Mouse (Mus musculus) megakaryocyte, embryonic 14.5 days (primary cell): ENCODE data around the gene Rnf185. TPM values are rescaled to one million over a fixed set of nuclear protein-coding genes. Genes with fewer than 3 reads are reported as not detected.
A peak's percentile ranks its signal among the peaks of the same experiment; 100 is the strongest.

Experiments
- H3K27me3 ChIP-seq: replicated peaks from 2 replicates; pipeline ENCODE3; 2012; ENCODE audit warnings: inconsistent platforms
- H3K36me3 ChIP-seq: replicated peaks from 2 replicates; pipeline ENCODE3; 2012; ENCODE audit warnings: low read length, inconsistent platforms, mixed read lengths
- H3K4me1 ChIP-seq: 2 replicates; pipeline ENCODE4 v1.6.1; 2012; ENCODE audit warnings: inconsistent platforms
- H3K4me3 ChIP-seq: replicated peaks from 2 replicates; pipeline ENCODE3; 2012; ENCODE audit warnings: moderate library complexity, mild to moderate bottlenecking, inconsistent platforms
- H3K9me3 ChIP-seq: 2 replicates; pipeline ENCODE4 v1.6.1; 2012; ENCODE audit warnings: inconsistent platforms
- FLI1 ChIP-seq: IDR thresholded peaks from 2 replicates; pipeline ENCODE4 v1.6.1; 2012; ENCODE audit warnings: low read length, inconsistent platforms, mixed read lengths
- GATA1 ChIP-seq: IDR thresholded peaks from 3 replicates; pipeline ENCODE4 v1.6.1; 2012; ENCODE audit warnings: mixed read lengths, low read length, inconsistent platforms, borderline replicate concordance
- polyA plus RNA-seq: library from polyadenylated mRNA; stranded (reverse); fragments of >175 nt; gene quantifications from 2 replicates; pipeline ENCODE4 v1.2.3, GENCODE M21; 2012; ENCODE audit warnings: low replicate concordance; ENCODE audit not compliant: insufficient read depth

Rnf185 gene
- polyA plus RNA-seq, 1 experiment: 1.8 TPM

DNA sequence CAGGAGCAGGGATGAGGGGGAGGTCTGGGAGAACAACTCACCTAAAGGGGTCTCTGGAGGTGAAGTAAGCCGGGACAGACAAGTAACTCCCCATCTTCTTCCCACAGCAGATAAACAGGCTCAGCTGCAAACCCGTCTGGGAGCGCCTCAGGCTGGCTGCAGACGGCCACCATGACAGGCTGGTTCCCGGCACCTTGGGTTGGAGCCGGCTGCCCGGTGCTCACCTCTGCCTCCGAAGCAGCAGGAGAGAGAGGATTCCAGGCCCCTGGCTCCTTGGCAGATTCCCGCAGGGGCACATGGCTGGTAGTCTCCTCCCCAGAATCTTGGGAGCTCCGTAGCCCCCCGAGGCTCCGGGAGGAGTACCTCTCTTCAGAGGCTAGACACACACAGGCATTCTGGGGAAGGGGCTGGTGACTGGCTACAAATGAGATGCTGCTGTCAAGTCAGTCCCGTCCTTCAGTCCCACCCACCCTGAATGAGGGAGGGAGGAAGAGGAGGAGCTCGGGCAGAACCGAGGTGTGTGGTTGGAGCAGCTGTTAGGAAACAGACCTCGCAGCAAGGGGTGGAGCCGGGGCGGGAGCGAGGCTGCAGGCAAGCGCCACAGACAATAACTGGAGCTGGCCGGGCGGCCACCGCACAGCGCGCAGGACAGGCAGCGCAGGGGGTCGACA lies 81.1 kb downstream of the Rnf185 start:
- peaks cover 42% of the 10 kb centered on the region for H3K36me3 ChIP-seq
- H3K9me3 ChIP-seq: no peaks in the 10 kb centered on the region
- H3K4me3 ChIP-seq: peak overlapping the region; percentile 92
- no peaks in the 10 kb centered on the region for H3K27me3 ChIP-seq
- H3K4me1 ChIP-seq: peaks cover 65% of the 10 kb centered on the region
- TF ChIP-seq FLI1 (no peak), GATA1 (no peak)

GRCm38 (mm10) chr11:3370162-3370561 lies 82.0 kb downstream of the Rnf185 start:
- no peak overlapping the region for H3K4me3 ChIP-seq
- H3K36me3 ChIP-seq: peaks cover 48% of the 10 kb centered on the region
- no peaks in the 10 kb centered on the region for H3K27me3 ChIP-seq
- H3K4me1 ChIP-seq: peaks cover 58% of the 10 kb centered on the region
- H3K9me3 ChIP-seq: no peaks in the 10 kb centered on the region
- no peak for TF ChIP-seq GATA1
- no peak for TF ChIP-seq FLI1

- no peaks in the 10 kb centered on the region for H3K27me3 ChIP-seq
- peaks cover 51% of the 10 kb centered on the region for H3K4me1 ChIP-seq
- TF ChIP-seq GATA1 (no peak), FLI1 (no peak)
- no peaks in the 10 kb centered on the region for H3K9me3 ChIP-seq
- H3K4me3 ChIP-seq: no peak overlapping the region
- peaks cover 48% of the 10 kb centered on the region for H3K36me3 ChIP-seq
These were observed 82.7 kb downstream of the Rnf185 start for GRCm38 (mm10) chr11:3369449-3369848.

- Histone ChIP-seq H3K36me3 (peaks cover 45% of the 10 kb centered on the region), H3K9me3 (no peaks in the 10 kb centered on the region), H3K27me3 (no peaks in the 10 kb centered on the region), H3K4me1 (peaks cover 46% of the 10 kb centered on the region), H3K4me3 (no peak overlapping the region)
- no peak for TF ChIP-seq FLI1
- no peak for TF ChIP-seq GATA1
These were observed 83.2 kb downstream of the Rnf185 start for GRCm38 (mm10) chr11:3368983-3369382.

DNA sequence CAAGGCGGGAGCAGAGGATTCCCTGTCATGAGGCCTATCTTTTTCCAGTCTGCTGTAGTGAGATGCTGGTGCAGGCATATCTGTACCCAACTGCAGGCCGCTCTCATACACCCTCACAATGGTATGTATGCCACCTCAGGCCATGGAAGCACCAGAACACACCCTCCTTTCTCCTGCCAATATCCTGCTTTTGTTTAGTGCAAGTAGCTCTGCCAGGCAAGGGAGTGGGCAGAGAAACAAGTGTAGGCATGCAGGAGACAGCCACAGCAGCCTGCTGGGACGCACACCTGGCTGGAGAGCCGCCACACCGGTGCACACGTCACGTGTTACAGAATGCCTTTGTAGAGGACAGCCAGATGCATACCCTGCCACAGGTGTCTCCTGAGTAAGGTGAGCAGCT lies 85.8 kb downstream of the Rnf185 start:
- H3K36me3 ChIP-seq: peaks cover 50% of the 10 kb centered on the region

More for the DNA sequence above, 85.8 kb downstream of the Rnf185 start:
- no peak for TF ChIP-seq GATA1
- no peak for TF ChIP-seq FLI1
- no peak overlapping the region for H3K4me3 ChIP-seq
- H3K27me3 ChIP-seq: no peaks in the 10 kb centered on the region
- peaks cover 7% of the 10 kb centered on the region for H3K9me3 ChIP-seq
- H3K4me1 ChIP-seq: peaks cover 28% of the 10 kb centered on the region

Other genes starting within 250 kb of the Rnf185 start
- 9.4 and 21.7 TPM in 2 replicates for gene Eif4enif1, start 250.0 kb downstream of the Rnf185 start, polyA plus RNA-seq
- gene Drg1, start 185.9 kb downstream of the Rnf185 start, polyA plus RNA-seq: 55.7 TPM in 1 of 2 replicates, not detected in the other
- gene Patz1, start 163.5 kb downstream of the Rnf185 start, polyA plus RNA-seq: 79.0 and 88.1 TPM in 2 replicates
- gene Pik3ip1, start 122.0 kb downstream of the Rnf185 start, polyA plus RNA-seq: 17.8 and 33.7 TPM in 2 replicates
- gene Limk2, start 43.2 kb downstream of the Rnf185 start, polyA plus RNA-seq: 16.4 and 34.1 TPM in 2 replicates
- 0.11 TPM in 1 of 2 replicates, not detected in the other for gene Pla2g3, start 35.9 kb upstream of the Rnf185 start, polyA plus RNA-seq
- 4.1 and 7.0 TPM in 2 replicates for gene Inpp5j, start 52.5 kb upstream of the Rnf185 start, polyA plus RNA-seq
- gene Selenom, start 62.3 kb upstream of the Rnf185 start, polyA plus RNA-seq: 262 and 336 TPM in 2 replicates
- gene Smtn, start 88.2 kb upstream of the Rnf185 start, polyA plus RNA-seq: 117 and 173 TPM in 2 replicates
- 0.38 and 1.6 TPM in 2 replicates for gene Morc2a, start 196.8 kb upstream of the Rnf185 start, polyA plus RNA-seq